Mouse (Mus musculus): ENCODE results near the gene Zscan21. TPM values are rescaled to one million over a fixed set of nuclear protein-coding genes. Genes with fewer than 3 reads are reported as not detected.

The Zscan21 gene
- polyA plus RNA-seq, 1 experiment from 2014 or later: 43.3 TPM

- Histone ChIP-seq H3K4me2 (replicated peaks) (peak within 1 kb of the TSS; percentile 84), H3K9ac (peak within 1 kb of the TSS; percentile 68), H3K36me3 (peaks cover 30% of the 10 kb centered on the region), H3K9me3 (no peaks in the 10 kb centered on the region), H3K4me1 (replicated peaks) (peaks cover 7% of the 10 kb centered on the region), H3K27me3 (replicated peaks) (no peaks in the 10 kb centered on the region), H3K4me3 (replicated peaks) (peak within 1 kb of the TSS; percentile 72), H3K27ac (peak within 1 kb of the TSS; percentile 95)
- WGBS: under 1% methylated on average over 54 of the region's 54 CpGs
- peak; percentile 94 for ATAC-seq
Observed at GRCm38 (mm10) chr5:138171695-138172491, 55.2 kb downstream of the Zscan21 start, which contains the start of the genes Ap4m1 and Mcm7. TSS of gene Ap4m1 (plus strand) at chr5:138172002. TSS of gene Mcm7 (minus strand) at chr5:138172422.

GRCm38 (mm10) chr5:138173217-138173616 is 56.5 kb downstream of the Zscan21 start:
- ATAC-seq: no peak
- Histone ChIP-seq H3K36me3 (peaks cover 25% of the 10 kb centered on the region), H3K4me2 (replicated peaks) (peak overlapping the region; percentile 84; the same call in 1 of the 2 replicates), H3K27me3 (replicated peaks) (no peaks in the 10 kb centered on the region), H3K9ac (no peak overlapping the region), H3K4me1 (replicated peaks) (peaks cover 7% of the 10 kb centered on the region), H3K27ac (no peak overlapping the region), H3K9me3 (no peaks in the 10 kb centered on the region), H3K4me3 (replicated peaks) (no peak overlapping the region)
- 78% methylated on average over 3 of the region's 3 CpGs for WGBS

MicroRNAs within 50 kb of the gene (microRNA counts, 519-probe panel; counts per million panel counts)
- microRNA mmu-miR-106b (3,726 counts per million, percentile 90 among the panel's probes with 10 or more counts), microRNA mmu-miR-25 (4,469 counts per million, percentile 97 among the panel's probes with 10 or more counts), microRNA mmu-miR-93 (3,726 counts per million, percentile 90 among the panel's probes with 10 or more counts)

Other genes with a start within 250 kb of the Zscan21 start
- 0.74 and 1.2 TPM in 2 replicates for gene Pilrb2, start 245.1 kb upstream of the Zscan21 start, polyA plus RNA-seq (2015; fragmentation: Nextera tagmentation; extraction: Ambion mirVana)
- gene Cyp3a13, start 195.3 kb upstream of the Zscan21 start, polyA plus RNA-seq (2015; fragmentation: Nextera tagmentation; extraction: Ambion mirVana): 32.9 and 33.1 TPM in 2 replicates
- gene Gjc3, start 153.8 kb upstream of the Zscan21 start, polyA plus RNA-seq (2015; fragmentation: Nextera tagmentation; extraction: Ambion mirVana): 0.64 and 0.81 TPM in 2 replicates
- 0.14 and 0.25 TPM in 2 replicates for gene Azgp1, start 135.4 kb upstream of the Zscan21 start, polyA plus RNA-seq (2015; fragmentation: Nextera tagmentation; extraction: Ambion mirVana)
- gene Smok3a, start 95.6 kb upstream of the Zscan21 start, polyA plus RNA-seq (2015; fragmentation: Nextera tagmentation; extraction: Ambion mirVana): not detected in 2 replicates
- gene Smok3b, start 95.5 kb upstream of the Zscan21 start, polyA plus RNA-seq (2015; fragmentation: Nextera tagmentation; extraction: Ambion mirVana): not detected in 2 replicates
- not detected in 2 replicates for gene Smok3c, start 63.7 kb upstream of the Zscan21 start, polyA plus RNA-seq (2015; fragmentation: Nextera tagmentation; extraction: Ambion mirVana)
- 13.7 and 15.0 TPM in 2 replicates for gene Zkscan1, start 31.8 kb upstream of the Zscan21 start, polyA plus RNA-seq (2015; fragmentation: Nextera tagmentation; extraction: Ambion mirVana)
- gene Zfp113, start 38.8 kb downstream of the Zscan21 start, polyA plus RNA-seq (2015; fragmentation: Nextera tagmentation; extraction: Ambion mirVana): 15.8 and 16.4 TPM in 2 replicates
- 276 and 300 TPM in 2 replicates for gene Cops6, start 44.2 kb downstream of the Zscan21 start, polyA plus RNA-seq (2015; fragmentation: Nextera tagmentation; extraction: Ambion mirVana)
- gene Ap4m1, start 55.1 kb downstream of the Zscan21 start, polyA plus RNA-seq (2015; fragmentation: Nextera tagmentation; extraction: Ambion mirVana): 19.8 and 20.6 TPM in 2 replicates
- gene Mcm7, start 55.5 kb downstream of the Zscan21 start, polyA plus RNA-seq (2015; fragmentation: Nextera tagmentation; extraction: Ambion mirVana): 153 and 165 TPM in 2 replicates
- gene Taf6, start 70.5 kb downstream of the Zscan21 start, polyA plus RNA-seq (2015; fragmentation: Nextera tagmentation; extraction: Ambion mirVana): 67.8 and 70.0 TPM in 2 replicates
- 37.0 and 38.8 TPM in 2 replicates for gene Cnpy4, start 70.6 kb downstream of the Zscan21 start, polyA plus RNA-seq (2015; fragmentation: Nextera tagmentation; extraction: Ambion mirVana)
- gene Mblac1, start 77.4 kb downstream of the Zscan21 start, polyA plus RNA-seq (2015; fragmentation: Nextera tagmentation; extraction: Ambion mirVana): 7.5 TPM in 2 replicates
- not detected in 2 replicates for gene Nxpe5, start 109.0 kb downstream of the Zscan21 start, polyA plus RNA-seq (2015; fragmentation: Nextera tagmentation; extraction: Ambion mirVana)
- 80.6 and 90.1 TPM in 2 replicates for gene Lamtor4, start 138.6 kb downstream of the Zscan21 start, polyA plus RNA-seq (2015; fragmentation: Nextera tagmentation; extraction: Ambion mirVana)
- 4.8 and 5.1 TPM in 2 replicates for gene BC037034, start 147.1 kb downstream of the Zscan21 start, polyA plus RNA-seq (2015; fragmentation: Nextera tagmentation; extraction: Ambion mirVana)
- 1.0 and 1.4 TPM in 2 replicates for gene Gal3st4, start 155.9 kb downstream of the Zscan21 start, polyA plus RNA-seq (2015; fragmentation: Nextera tagmentation; extraction: Ambion mirVana)
- gene Gm43720, start 163.1 kb downstream of the Zscan21 start, polyA plus RNA-seq (2015; fragmentation: Nextera tagmentation; extraction: Ambion mirVana): not detected in 2 replicates
- gene Gpc2, start 163.1 kb downstream of the Zscan21 start, polyA plus RNA-seq (2015; fragmentation: Nextera tagmentation; extraction: Ambion mirVana): 13.7 and 15.2 TPM in 2 replicates
- 2.0 and 2.9 TPM in 2 replicates for gene Stag3, start 163.3 kb downstream of the Zscan21 start, polyA plus RNA-seq (2015; fragmentation: Nextera tagmentation; extraction: Ambion mirVana)
- 0.18 and 0.47 TPM in 2 replicates for gene Pvrig, start 225.1 kb downstream of the Zscan21 start, polyA plus RNA-seq (2015; fragmentation: Nextera tagmentation; extraction: Ambion mirVana)